Mouse (Mus musculus) lung, postnatal 0 days (tissue): ENCODE data around the gene Pcsk4.

ENCODE experiments used
- CTCF ChIP-seq: IDR thresholded peaks from 2 replicates; pipeline ENCODE4 v1.5.1; 2016; ENCODE audit warnings: antibody characterized with exemption, mild to moderate bottlenecking
- EP300 ChIP-seq: IDR thresholded peaks from 2 replicates; pipeline ENCODE4 v1.6.1; 2016; ENCODE audit warnings: antibody characterized with exemption, mild to moderate bottlenecking, control low read depth

- TF ChIP-seq EP300 (no peak), CTCF (no peak)
Measured at GRCm38 (mm10) chr10:80302082-80302355, 27.3 kb downstream of the Pcsk4 start.
